Mouse (Mus musculus): Measurements from ENCODE around the gene Arhgap23.

Arhgap23 gene

DNA sequence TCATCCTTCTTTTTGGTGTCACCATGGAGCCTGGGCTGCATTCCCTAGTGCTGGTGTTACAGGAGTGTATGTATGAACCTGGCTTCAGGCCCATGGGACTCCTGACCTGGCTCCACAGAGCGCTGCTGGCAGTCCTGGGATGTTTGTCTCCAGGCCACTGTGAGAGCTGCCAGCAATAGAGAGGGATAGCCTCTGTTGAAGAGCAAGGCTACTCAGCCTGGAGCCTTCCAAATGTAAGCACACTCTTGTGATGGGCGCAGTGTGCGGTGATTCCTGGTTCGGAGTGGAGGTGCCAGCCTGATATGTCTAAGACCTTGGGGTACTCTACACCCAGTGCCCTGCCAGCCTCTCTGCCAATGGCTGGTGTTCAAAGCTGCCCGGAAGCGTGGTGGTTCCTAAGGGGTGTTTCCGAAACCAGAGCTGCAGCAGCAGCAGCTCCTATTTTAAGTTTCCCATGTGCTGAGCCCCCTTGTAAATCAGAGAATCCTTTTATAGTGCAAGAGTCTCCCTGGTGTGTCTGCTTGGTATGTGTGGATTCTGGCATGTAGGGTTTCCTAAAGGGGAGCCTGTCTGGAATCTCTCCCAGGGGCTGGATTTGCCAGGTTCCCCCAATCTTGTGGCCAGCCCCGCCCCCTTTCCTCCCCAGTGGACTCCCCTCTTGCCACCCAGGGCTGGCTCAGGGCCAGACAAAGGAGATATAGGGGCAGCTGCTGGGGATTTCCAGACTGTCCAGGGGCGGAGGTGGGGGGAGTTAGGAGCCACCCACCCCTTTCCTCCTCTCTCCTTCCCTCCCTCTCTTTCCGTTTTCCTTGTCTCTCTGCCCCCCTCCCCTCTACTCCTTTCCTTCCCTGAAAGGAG is 9.0 kb upstream of the Arhgap23 start:
- DNase-seq, result peak; percentile 47

DNA sequence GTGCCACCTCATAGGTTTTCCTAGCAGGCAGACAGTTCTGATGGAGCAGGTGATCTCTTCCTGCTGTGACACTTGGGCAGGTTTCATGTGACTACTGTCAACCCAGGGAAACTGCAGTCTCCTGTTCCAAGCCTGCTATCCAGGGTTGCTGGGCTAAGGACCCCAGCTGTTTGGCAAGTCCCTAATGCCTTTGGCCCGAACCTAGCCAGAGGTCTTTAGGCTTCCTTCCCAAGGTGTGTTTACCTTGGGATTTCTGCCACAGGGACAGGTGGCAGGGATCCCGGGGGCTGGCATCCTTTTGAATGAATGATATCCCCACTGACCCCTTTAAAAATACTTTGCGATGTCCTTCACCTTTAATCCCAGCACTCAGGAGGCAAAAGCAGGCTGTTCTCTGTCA is 7.9 kb upstream of the Arhgap23 start:
- DNase-seq, result no peak

DNA sequence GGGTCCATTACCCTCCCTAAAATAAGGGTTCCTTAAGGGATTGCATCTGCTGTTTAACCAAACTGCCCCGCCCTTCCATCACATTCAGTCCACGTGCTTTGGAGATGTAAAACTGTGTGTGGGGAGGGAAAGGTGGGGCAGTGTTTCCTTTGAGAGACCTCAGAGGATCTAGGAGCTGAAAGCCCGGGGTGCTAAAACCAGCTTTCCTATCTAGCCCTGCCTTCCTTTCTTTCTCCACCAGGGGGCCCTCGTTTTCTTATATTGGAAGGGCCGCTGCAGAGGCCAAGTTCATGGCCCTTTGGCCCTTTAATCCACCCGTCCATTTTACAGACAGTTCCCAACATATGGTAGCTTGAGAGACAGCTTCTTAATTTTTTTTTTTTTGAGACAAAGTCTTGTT is 7.2 kb upstream of the Arhgap23 start:
- peak; percentile 88 for DNase-seq

GRCm38 (mm10) chr11:97410958-97411357 is 4.4 kb upstream of the Arhgap23 start:
- DNase-seq, result no peak

GRCm38 (mm10) chr11:97412117-97412516 is 3.2 kb upstream of the Arhgap23 start:
- DNase-seq, result no peak

GRCm38 (mm10) chr11:97412808-97413347 is 2.5 kb upstream of the Arhgap23 start:
- DNase-seq, result no peak

- peak; percentile 64 for DNase-seq
Observed at GRCm38 (mm10) chr11:97415712-97416636, 641 bp downstream of the Arhgap23 start.

DNA sequence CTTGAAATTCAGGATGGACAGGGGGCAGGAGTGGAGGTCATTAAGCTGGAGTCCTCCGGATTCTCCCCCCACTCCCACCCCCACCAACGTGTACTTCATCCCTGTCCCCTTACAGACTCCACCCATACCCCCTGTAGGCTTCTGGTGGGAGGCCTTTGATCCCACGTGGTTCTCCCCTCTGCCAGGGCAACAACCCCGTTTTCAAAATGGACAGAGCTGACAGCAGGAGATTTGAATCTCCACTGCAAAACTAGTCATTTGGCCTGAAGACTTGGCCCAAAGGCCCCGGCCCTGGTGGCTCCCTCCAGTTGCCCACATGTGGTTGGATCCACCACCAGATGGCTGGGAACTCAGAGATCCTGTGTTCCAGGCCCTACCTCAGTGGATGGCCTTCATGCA is 1.3 kb downstream of the Arhgap23 start:
- peak; percentile 43 for DNase-seq

DNA sequence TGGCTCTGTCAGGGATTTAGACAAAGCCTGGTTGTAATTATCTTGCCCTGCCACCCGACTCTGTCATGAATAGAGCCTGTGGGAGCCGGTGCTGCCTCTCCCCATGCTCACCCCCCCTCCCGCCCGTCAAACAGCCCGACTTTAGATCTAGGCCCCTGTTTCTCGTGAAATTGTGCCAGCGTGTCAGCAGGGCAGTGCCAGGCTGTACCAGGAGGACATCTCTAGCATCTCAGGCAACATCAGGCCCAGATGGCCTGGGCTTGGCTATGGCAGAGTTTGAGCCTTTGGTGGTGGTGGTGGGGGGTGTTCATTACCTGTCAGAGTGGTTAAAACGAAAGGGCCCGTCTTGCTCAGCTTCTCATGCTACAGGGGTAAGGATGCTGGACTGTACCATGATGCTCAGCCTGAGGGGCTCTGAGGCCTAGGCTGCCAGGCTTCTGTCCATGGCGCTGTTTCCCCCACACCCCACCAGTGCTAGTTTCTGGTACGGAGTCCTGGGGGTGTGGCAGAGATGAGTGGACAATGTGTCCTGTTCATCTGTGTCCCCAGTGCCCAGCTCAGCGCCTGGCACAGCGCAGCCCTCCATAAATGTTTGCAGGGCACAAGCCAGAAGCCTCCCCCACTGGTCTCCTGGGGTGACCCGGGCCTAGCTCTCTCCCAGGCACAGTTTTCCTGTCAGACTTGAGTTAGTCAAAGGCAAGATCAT is 3.7 kb downstream of the Arhgap23 start:
- peak; percentile 44 for DNase-seq

DNA sequence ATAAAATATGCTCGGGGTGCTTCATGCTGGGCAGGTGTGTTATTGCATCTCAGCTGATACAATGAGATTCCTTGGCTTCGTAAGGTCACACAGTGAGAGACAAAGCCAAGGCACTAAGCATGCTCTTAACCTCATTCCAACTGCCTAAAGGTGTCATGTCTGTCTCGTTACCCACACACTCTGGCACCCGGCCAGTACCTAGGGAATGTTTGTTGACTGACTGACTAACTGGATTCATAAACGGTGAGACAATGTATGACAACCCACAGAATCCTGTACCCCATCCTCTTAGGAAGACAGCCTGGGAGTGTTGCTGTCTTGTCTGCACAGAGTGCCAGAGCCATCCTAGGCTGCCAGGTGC is 4.2 kb downstream of the Arhgap23 start:
- no peak for DNase-seq

DNA sequence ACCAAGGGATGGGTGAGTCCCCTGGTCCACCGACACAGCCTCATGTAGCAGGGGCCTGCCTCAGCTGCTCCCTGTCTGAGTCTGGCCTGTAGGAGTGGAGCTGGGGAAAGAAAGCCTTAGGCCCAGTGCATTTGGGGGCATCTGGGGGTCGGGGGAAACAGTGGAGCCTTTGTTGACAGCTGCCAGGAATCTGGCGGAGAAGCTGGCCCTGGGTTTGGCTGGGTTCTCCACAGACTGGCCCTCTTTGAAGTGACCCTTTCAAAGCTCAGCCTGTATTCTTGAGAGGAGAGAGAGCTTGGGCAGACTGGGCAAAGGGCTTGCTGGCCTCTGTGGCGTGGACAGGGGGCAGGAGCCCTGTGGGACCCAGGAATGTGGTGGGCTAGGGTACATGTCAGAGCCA is 7.2 kb downstream of the Arhgap23 start:
- DNase-seq, result peak; percentile 75

GRCm38 (mm10) chr11:97424092-97424692 is 8.9 kb downstream of the Arhgap23 start:
- no peak for DNase-seq

DNA sequence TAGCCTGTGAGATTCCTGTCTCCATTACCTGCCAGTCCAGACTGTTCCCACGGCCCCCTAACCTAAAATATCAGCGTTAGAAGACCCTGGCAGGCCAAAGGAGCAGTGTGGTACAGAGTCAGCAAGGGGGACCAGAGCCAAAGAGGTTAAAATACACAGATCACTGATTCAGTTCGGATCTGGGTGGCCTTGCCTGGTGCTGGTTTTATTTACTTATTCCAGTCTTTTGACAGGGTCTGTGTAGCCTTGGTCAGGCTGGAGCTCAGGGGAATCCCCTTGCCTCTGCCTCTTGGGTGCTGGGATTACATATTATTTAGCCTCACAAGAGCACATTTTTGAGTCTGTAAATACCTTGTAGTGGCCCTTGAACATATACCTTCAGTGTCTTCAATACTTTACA is 9.5 kb downstream of the Arhgap23 start:
- no peak for DNase-seq

DNA sequence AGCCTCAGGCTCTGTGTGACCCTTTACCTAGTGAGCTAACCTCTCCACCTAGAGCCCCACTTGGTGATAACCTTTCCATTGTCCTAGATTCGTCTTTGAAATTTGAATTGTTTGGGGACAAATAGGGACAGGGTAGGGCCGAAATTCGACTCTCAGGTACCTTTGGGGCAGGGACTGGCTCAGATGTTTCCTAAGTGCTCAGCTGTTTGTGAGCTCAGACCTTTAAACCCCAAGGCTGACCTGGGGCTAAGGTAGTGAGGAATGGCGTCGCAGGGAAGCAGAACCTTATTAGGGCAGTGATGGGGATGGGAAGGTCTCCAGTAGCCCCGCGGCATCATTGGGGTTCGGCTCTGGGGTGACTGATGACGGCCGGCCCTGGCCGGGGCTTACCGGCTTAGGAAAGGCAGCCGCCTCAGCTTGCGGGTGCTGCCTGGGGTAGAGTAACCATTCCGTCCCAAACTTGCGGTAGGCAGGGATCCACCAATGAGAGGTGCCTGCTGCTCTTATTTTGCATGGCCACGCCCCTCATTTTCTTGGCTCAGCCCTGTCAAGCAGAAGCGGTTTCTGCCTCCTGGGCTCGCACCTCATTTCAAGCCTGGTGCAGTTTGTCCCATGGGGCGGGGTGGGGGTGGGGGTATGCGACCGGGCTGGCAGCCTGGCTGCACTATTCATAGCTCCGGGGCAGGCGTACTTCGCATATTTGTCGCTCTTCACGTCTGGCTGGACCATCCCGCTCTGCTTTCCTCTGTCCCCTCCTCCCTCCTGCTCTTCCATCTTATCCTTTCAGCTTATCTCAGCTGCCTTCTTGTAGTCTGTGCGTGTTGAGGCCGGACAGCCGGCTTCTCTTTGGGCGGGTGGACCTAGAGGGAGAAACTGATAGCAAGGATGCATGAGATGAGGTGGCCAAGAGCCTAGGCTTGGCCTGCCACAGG is 12.7 kb downstream of the Arhgap23 start:
- peak; percentile 89 for DNase-seq

- DNase-seq, result no peak
Observed at GRCm38 (mm10) chr11:97428726-97429077, 13.4 kb downstream of the Arhgap23 start.

- no peak for DNase-seq
Observed at GRCm38 (mm10) chr11:97429615-97430014, 14.3 kb downstream of the Arhgap23 start.

DNA sequence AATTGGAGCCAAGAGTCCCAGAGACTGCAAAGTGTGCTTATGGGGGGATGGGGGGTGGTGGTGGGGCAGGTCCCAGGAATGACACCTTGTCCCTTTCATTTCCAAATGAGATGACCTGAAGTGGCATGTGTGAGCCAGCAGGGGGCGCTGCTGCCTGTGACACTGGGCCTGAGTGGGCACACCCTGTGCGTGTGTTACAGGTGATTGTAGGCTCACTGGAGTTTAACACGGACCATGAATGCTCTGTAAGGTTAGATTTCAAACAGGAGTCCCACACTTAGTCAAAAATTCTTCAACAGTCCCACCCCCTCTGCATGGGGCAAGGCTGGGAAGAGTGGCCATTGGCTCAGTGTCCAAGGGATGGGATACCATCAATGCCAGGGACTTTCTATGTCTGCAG is 16.7 kb downstream of the Arhgap23 start:
- DNase-seq, result peak; percentile 69

DNA sequence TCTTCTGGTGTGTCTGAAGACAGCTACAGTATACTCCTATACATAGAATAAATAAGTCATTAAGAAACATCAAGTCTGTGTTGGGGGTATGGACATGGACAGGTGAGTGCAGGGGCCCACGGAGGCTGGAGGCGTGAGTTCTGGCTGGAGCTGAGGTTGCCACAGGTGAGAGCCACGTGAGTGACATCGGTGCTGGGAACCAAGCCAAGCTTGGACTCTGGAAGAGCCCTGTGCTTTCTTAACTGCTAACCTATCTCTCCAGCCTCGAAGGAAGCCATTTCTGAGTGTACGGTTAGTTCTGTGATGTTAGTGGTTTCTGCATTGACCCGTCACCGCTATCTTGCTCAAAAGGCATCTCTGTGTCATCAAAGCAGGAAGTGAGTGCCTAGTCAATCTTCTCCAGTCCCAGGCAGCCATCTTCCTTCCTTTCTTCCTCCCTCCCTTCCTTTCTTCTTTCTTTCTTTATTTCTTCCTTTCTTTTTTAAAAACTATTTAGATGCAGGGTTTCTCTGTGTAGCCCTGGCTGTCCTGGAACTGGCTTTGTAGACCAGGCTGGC is 17.7 kb downstream of the Arhgap23 start:
- DNase-seq, result no peak

GRCm38 (mm10) chr11:97434121-97434520 is 18.8 kb downstream of the Arhgap23 start:
- no peak for DNase-seq

- peak; percentile 97 for DNase-seq
Observed at GRCm38 (mm10) chr11:97434704-97435454, 19.5 kb downstream of the Arhgap23 start.

All from retina, postnatal 1 day (tissue).